Mouse (Mus musculus) c-Kit-positive CD71-positive TER-119-positive erythroid progenitor cells, embryonic 14.5 days (primary cell): ENCODE results near the gene Arxes2.
A peak's percentile ranks its signal among the peaks of the same experiment; 100 is the strongest.
"Not testable (repeated sequence)": the region's sequence is repeated elsewhere in the genome, so short reads cannot be mapped to it uniquely, and the experiment has no call there.

Experiments used
- DNase-seq: peaks from one replicate; pipeline ENCODE4 v3.0.0-alpha.2; 2013; ENCODE audit warnings: low spot score

The Arxes2 gene

GRCm38 (mm10) chrX:135993664-135994119 lies at the start of gene Arxes2:
Gene Arxes2, plus strand, starts transcription at chrX:135993824.
- DNase-seq, result not testable (repeated sequence)

- DNase-seq, result no peak
These were observed 44.8 kb upstream of the Arxes2 start for GRCm38 (mm10) chrX:135948699-135949437.

- DNase-seq, result no peak
These were observed 36.5 kb upstream of the Arxes2 start for GRCm38 (mm10) chrX:135956988-135957690.

GRCm38 (mm10) chrX:135957691-135958081 lies 35.9 kb upstream of the Arxes2 start:
- DNase-seq, result no peak

- no peak for DNase-seq
These were observed 34.9 kb upstream of the Arxes2 start for GRCm38 (mm10) chrX:135958589-135959225.

- DNase-seq, result no peak
These were observed 34.1 kb upstream of the Arxes2 start for GRCm38 (mm10) chrX:135959536-135959935.

- DNase-seq, result no peak
These were observed 31.3 kb upstream of the Arxes2 start for GRCm38 (mm10) chrX:135962342-135962741.

GRCm38 (mm10) chrX:135963130-135963529 lies 30.5 kb upstream of the Arxes2 start:
- DNase-seq, result no peak

GRCm38 (mm10) chrX:135963629-135964028 lies 30.0 kb upstream of the Arxes2 start:
- DNase-seq, result peak; percentile 11

GRCm38 (mm10) chrX:135973597-135974423 lies 19.8 kb upstream of the Arxes2 start:
- DNase-seq, result no peak

GRCm38 (mm10) chrX:135974424-135975225 lies 19.0 kb upstream of the Arxes2 start:
- no peak for DNase-seq

- DNase-seq, result peak; percentile 42
These were observed 18.4 kb upstream of the Arxes2 start for GRCm38 (mm10) chrX:135975226-135975552.

GRCm38 (mm10) chrX:135984539-135985260 lies 8.9 kb upstream of the Arxes2 start:
- no peak for DNase-seq

- DNase-seq, result no peak
These were observed 7.4 kb upstream of the Arxes2 start for GRCm38 (mm10) chrX:135986267-135986666.

- DNase-seq, result no peak
These were observed 3.0 kb upstream of the Arxes2 start for GRCm38 (mm10) chrX:135990661-135991060.

GRCm38 (mm10) chrX:135993192-135993594 lies 431 bp upstream of the Arxes2 start:
- DNase-seq, result not testable (repeated sequence)

GRCm38 (mm10) chrX:136007199-136007843 lies 13.7 kb downstream of the Arxes2 start:
- no peak for DNase-seq

GRCm38 (mm10) chrX:136014392-136014791 lies 20.8 kb downstream of the Arxes2 start:
- DNase-seq, result no peak

- no peak for DNase-seq
These were observed 36.7 kb downstream of the Arxes2 start for GRCm38 (mm10) chrX:136030331-136030730.
